Mouse (Mus musculus) embryonic facial prominence, embryonic 15.5 days (tissue): ENCODE data around the gene Ccdc102a. TPM values are rescaled to one million over a fixed set of nuclear protein-coding genes. Genes with fewer than 3 reads are reported as not detected.
A peak's percentile ranks its signal among the peaks of the same experiment; 100 is the strongest.
"Not testable (repeated sequence)": the region's sequence is repeated elsewhere in the genome, so short reads cannot be mapped to it uniquely, and the experiment has no call there.

Experiments used
- ATAC-seq: fragments of 200-750 bp; cut with Nextera tagmentation; 2 replicates; pipeline ENCODE4 v1.8.0; 2017; ENCODE audit warnings: low read depth, moderate TSS enrichment; ENCODE audit not compliant: insufficient number of reproducible peaks, low FRiP score, low TSS enrichment
- H3K27ac ChIP-seq: fragments of 300-500 bp; sonication (generic); replicated peaks from 2 replicates; pipeline ENCODE4 v1.5.1; 2015; ENCODE audit warnings: mild to moderate bottlenecking, inconsistent platforms
- H3K27me3 ChIP-seq: fragments of 300-500 bp; sonication (generic); 2 replicates; pipeline ENCODE4 v1.6.1; 2015; ENCODE audit warnings: inconsistent platforms
- H3K36me3 ChIP-seq: fragments of 300-500 bp; sonication (generic); 2 replicates; pipeline ENCODE4 v1.6.1; 2015; ENCODE audit warnings: mild to moderate bottlenecking, inconsistent platforms
- H3K4me1 ChIP-seq: fragments of 300-500 bp; sonication (generic); 2 replicates; pipeline ENCODE4 v1.6.1; 2015; ENCODE audit warnings: inconsistent platforms
- H3K4me2 ChIP-seq: fragments of 300-500 bp; sonication (generic); replicated peaks from 2 replicates; pipeline ENCODE4 v1.6.1; 2015; ENCODE audit warnings: mild to moderate bottlenecking, inconsistent platforms
- H3K4me3 ChIP-seq: fragments of 300-500 bp; sonication (generic); replicated peaks from 2 replicates; pipeline ENCODE4 v1.5.1; 2015; ENCODE audit warnings: mild to moderate bottlenecking, inconsistent platforms
- H3K9ac ChIP-seq: fragments of 300-500 bp; sonication (generic); 2 replicates; pipeline ENCODE4 v1.6.1; 2015; ENCODE audit warnings: inconsistent platforms
- H3K9me3 ChIP-seq: fragments of 300-500 bp; sonication (generic); replicated peaks from 2 replicates; pipeline ENCODE4 v1.6.1; 2016; ENCODE audit warnings: inconsistent platforms
- WGBS: fragments of 180-500 bp; shearing (Covaris S2); methylation state at CpG from one replicate; pipeline ENCODE4 v1.1.7; 2015; 5-methylcytosine and 5-hydroxymethylcytosine counted together
- polyA plus RNA-seq: library from polyadenylated mRNA; unstranded; fragments of >200 nt; fragmentation: Nextera tagmentation; extraction: Ambion mirVana; gene quantifications from 2 replicates; pipeline ENCODE4 v1.2.1, GENCODE M21; 2015

The Ccdc102a gene
- polyA plus RNA-seq, 1 experiment from 2014 or later = 44.6 TPM

GRCm38 (mm10) chr8:94861352-94861910 is 56.5 kb downstream of the Ccdc102a start:
- WGBS = 67% methylated on average over 8 of the region's 8 CpGs
- H3K27ac ChIP-seq = no peak overlapping the region
- no peak for ATAC-seq

GRCm38 (mm10) chr8:94857346-94858173 is 60.3 kb downstream of the Ccdc102a start, which contains the start of gene Polr2c:
Gene Polr2c (plus strand): TSS chr8:94857450.
- H3K27me3 ChIP-seq = no peaks in the 10 kb centered on the region
- peaks cover 16% of the 10 kb centered on the region for H3K4me1 ChIP-seq
- WGBS = under 1% methylated on average over 67 of the region's 68 CpGs
- peak within 1 kb of the TSS; percentile 66 for H3K27ac ChIP-seq
- H3K4me3 ChIP-seq = peak within 1 kb of the TSS; percentile 95
- ATAC-seq = peak; percentile 78
- H3K4me2 ChIP-seq = peak within 1 kb of the TSS; percentile 51
- H3K36me3 ChIP-seq = peaks cover 42% of the 10 kb centered on the region
- H3K9me3 ChIP-seq = no peaks in the 10 kb centered on the region
- peak within 1 kb of the TSS; percentile 96 for H3K9ac ChIP-seq

More at GRCm38 (mm10) chr8:94861352-94861910, 56.5 kb downstream of the Ccdc102a start:
- no peak overlapping the region for H3K9ac ChIP-seq
- no peaks in the 10 kb centered on the region for H3K27me3 ChIP-seq
- H3K36me3 ChIP-seq = peaks cover 57% of the 10 kb centered on the region
- H3K4me3 ChIP-seq = no peak overlapping the region
- H3K4me2 ChIP-seq = no peak overlapping the region
- peaks cover 16% of the 10 kb centered on the region for H3K4me1 ChIP-seq
- H3K9me3 ChIP-seq = no peaks in the 10 kb centered on the region

GRCm38 (mm10) chr8:94857011-94857345 is 60.9 kb downstream of the Ccdc102a start:
- 28% methylated on average over 5 of the region's 5 CpGs for WGBS
- ATAC-seq = no peak
- H3K4me3 ChIP-seq = peak overlapping the region; percentile 95
- no peak overlapping the region for H3K9ac ChIP-seq
- H3K4me2 ChIP-seq = no peak overlapping the region
- no peak overlapping the region for H3K27ac ChIP-seq
- H3K27me3 ChIP-seq = no peaks in the 10 kb centered on the region
- H3K4me1 ChIP-seq = peaks cover 16% of the 10 kb centered on the region
- no peaks in the 10 kb centered on the region for H3K9me3 ChIP-seq
- peaks cover 44% of the 10 kb centered on the region for H3K36me3 ChIP-seq

GRCm38 (mm10) chr8:94854761-94855160 is 63.1 kb downstream of the Ccdc102a start:
- H3K27me3 ChIP-seq, ATAC-seq: not testable (repeated sequence)
- H3K36me3 ChIP-seq = peaks cover 49% of the 10 kb centered on the region

More at GRCm38 (mm10) chr8:94854761-94855160, 63.1 kb downstream of the Ccdc102a start:
- not testable (repeated sequence) for H3K9ac ChIP-seq, H3K4me3 ChIP-seq, H3K4me2 ChIP-seq, H3K9me3 ChIP-seq, H3K27ac ChIP-seq
- 85% methylated on average over 11 of the region's 11 CpGs for WGBS
- H3K4me1 ChIP-seq = peaks cover 16% of the 10 kb centered on the region

Other genes starting within 250 kb of the Ccdc102a start
- gene Pllp, start 221.8 kb downstream of the Ccdc102a start, polyA plus RNA-seq = 10.9 and 14.2 TPM in 2 replicates
- not detected in 2 replicates for gene Ccl22, start 172.5 kb downstream of the Ccdc102a start, polyA plus RNA-seq
- gene Cx3cl1, start 146.1 kb downstream of the Ccdc102a start, polyA plus RNA-seq = 13.2 and 13.7 TPM in 2 replicates
- gene Ccl17, start 107.6 kb downstream of the Ccdc102a start, polyA plus RNA-seq = not detected in 2 replicates
- gene Coq9, start 79.8 kb downstream of the Ccdc102a start, polyA plus RNA-seq = 78.0 and 80.7 TPM in 2 replicates
- gene Ciapin1, start 79.7 kb downstream of the Ccdc102a start, polyA plus RNA-seq = 81.7 and 92.5 TPM in 2 replicates
- gene Polr2c, start 60.6 kb downstream of the Ccdc102a start, polyA plus RNA-seq = 132 and 135 TPM in 2 replicates
- gene Dok4, start 41.8 kb downstream of the Ccdc102a start, polyA plus RNA-seq = 31.0 and 31.1 TPM in 2 replicates
- gene Adgrg5, start 5.6 kb upstream of the Ccdc102a start, polyA plus RNA-seq = 0.07 and 0.08 TPM in 2 replicates
- gene Adgrg1, start 56.7 kb upstream of the Ccdc102a start, polyA plus RNA-seq = 29.9 and 31.9 TPM in 2 replicates
- gene Adgrg3, start 99.6 kb upstream of the Ccdc102a start, polyA plus RNA-seq = 3.2 and 3.8 TPM in 2 replicates
- 1.7 and 2.4 TPM in 2 replicates for gene Drc7, start 137.0 kb upstream of the Ccdc102a start, polyA plus RNA-seq
- 24.9 and 28.7 TPM in 2 replicates for gene Katnb1, start 163.1 kb upstream of the Ccdc102a start, polyA plus RNA-seq